Mouse (Mus musculus): ENCODE measurements at regions not wholly inside any gene's neighbourhood (a gene's known extent, or its start where the extent isn't known, plus 50 kb on each side); places are given as distances from the start of the nearest gene placed in this dataset.

DNA sequence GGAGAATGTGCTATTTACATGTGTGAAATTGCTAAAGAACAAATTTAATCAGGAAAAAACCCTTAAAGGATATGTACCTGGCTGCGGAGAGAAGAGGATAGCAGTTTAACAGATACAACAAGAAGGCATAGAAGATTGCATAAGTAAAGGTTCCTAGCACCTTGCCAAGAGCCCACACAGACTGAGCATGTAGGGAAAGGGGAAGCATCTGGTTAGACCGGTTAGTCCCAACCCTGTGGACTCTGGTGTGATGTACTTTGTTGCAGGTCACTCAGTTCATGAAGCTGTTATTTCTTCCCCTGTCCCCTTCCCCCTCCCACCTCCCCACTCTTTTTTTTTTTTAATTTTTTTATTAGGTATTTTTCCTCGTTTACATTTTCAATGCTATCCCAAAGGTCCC lies 212.5 kb downstream of the Parm1 start:
- TF ChIP-seq CTCF (IDR thresholded peaks at IDR 0.05) = no peak
- TF ChIP-seq EP300 (IDR thresholded peaks at IDR 0.05) = no peak

Data from lung, postnatal 0 days (tissue).